Mouse (Mus musculus): ENCODE results near the gene Clec2g. TPM values are rescaled to one million over a fixed set of nuclear protein-coding genes. Genes with fewer than 3 reads are reported as not detected.

Gene Clec2g
- polyA plus RNA-seq, 1 experiment from 2014 or later = 0.17 TPM

- no peak for DNase-seq (ENCODE audit: low spot score)
These were observed 79.6 kb downstream of the Clec2g start for GRCm38 (mm10) chr6:129013762-129014276.

- no peak for DNase-seq (ENCODE audit: low spot score)
These were observed 80.2 kb downstream of the Clec2g start for GRCm38 (mm10) chr6:129014399-129014798.

DNA sequence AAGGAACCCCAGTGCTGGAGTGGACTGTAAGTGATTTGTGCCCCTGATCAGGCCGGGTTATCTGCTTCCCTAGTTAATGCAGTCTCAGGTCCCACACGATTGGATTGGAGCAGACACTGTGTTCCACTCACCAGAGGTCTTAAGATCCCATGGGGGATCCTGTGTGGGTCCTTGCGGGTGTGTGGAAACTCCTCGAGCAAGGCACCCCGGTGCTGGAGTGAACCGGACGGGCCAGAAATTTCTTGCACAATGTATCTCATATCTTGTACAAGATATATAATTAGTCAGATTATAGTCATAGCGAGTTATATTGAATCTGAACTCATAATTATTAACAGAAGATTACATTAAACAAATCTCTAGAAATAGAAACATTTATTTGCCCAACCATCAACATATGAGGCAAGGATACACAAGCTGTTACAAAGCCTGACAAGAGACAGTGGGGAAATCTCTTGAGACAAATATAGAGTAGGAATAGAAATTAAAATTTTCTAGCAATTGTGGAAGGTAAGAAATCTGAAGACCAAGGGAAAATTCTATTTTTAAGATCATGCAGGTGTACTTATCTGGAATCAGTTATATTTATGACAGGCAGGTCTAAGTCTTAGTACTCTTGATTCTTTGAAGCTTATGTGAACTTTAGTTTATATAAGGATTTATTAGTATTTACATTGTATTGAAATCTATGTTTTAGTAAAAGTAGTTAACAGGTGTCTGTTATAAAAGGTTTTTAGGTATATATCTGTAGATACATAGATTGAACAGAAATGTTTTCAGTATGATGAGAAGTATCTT, 93.5 kb downstream of the Clec2g start:
- no peak for DNase-seq (ENCODE audit: low spot score)

DNA sequence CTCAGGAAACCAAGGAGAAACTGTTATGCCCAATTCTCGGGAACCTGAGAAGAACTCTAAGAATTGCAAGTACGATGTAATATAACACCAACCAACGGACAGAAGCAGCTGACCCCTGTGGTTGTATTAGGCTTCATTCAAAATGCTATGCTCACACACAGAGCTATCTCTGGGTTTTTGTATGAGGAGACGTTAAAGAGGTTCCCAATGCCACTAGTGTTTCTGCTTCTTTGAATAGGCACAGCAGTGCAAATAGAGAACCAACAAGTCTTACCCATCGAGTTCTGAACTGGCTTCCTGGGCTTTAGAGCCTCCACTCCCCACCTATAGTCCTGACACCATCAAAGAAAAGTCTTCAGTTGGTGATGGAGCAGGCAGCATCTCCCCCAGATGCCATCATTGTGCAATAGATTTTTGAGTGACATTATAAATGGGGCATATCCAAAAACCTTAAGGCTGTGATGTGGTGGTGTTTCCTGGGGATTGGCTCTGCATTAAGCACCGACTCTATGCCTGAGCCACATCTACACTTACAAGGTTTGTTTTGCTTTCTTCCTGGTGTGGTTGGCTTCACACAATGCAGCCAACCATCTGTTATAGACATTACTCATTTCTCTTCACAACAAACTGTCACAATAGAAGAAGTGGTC, 96.1 kb downstream of the Clec2g start:
- peak; percentile 45 for DNase-seq (ENCODE audit: low spot score)

DNA sequence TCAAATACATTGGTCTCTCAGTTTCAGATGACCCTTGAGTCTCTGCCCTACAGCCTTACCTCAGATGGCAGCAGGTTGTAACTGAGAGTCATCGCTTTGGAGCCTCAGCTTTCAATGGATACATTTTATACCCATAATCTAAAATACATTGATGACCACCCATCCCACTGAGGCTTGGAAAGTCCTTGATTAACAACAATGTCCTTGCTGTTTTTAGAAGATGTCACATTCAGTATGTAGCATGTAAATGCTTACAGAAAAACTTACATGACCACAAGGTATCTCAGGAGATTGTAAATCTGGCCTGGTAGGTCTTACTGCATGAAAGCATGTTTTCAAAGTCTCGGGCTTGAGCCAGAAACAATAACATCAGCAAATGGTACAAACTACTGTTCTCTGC, 96.8 kb downstream of the Clec2g start:
- DNase-seq (ENCODE audit: low spot score) = no peak

DNA sequence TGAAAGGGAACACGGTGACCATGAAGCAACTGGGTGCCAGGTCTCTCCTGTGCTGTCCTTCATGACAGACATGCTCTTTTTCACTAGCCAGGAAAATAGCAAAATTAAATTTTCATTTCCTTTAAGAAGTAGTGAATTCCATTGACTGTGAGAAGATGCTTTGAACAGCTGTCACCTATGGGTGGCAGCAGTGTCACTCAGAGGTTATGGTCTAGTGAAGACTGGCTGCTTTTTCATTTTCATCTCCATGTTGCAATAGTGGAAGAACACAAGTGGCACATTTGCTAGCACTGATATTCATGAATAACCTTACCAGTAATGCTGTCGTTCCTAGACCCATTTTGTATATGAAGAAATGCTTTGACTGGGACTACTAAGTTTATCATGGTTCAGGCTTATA, 99.2 kb downstream of the Clec2g start:
- peak; percentile 70 for DNase-seq (ENCODE audit: low spot score)

Small RNA genes lying within 50 kb of the gene (microRNA-seq; reads per million reads assigned to microRNA genes)
- gene Gm27336 (ENCODE audit: borderline number of aligned reads) (not detected), gene Mir7649 (ENCODE audit: borderline number of aligned reads) (not detected)

Other genes starting within 250 kb of the Clec2g start
- not detected in 2 replicates for gene Klrb1, start 211.3 kb upstream of the Clec2g start, polyA plus RNA-seq (2015; fragmentation: Nextera tagmentation; extraction: Ambion mirVana)
- gene Klrb1c, start 145.2 kb upstream of the Clec2g start, polyA plus RNA-seq (2015; fragmentation: Nextera tagmentation; extraction: Ambion mirVana) = 1.5 and 1.6 TPM in 2 replicates
- 0.58 and 0.96 TPM in 2 replicates for gene Gm44511, start 108.1 kb upstream of the Clec2g start, polyA plus RNA-seq (2015; fragmentation: Nextera tagmentation; extraction: Ambion mirVana)
- 0.92 and 1.1 TPM in 2 replicates for gene Klrb1b, start 108.0 kb upstream of the Clec2g start, polyA plus RNA-seq (2015; fragmentation: Nextera tagmentation; extraction: Ambion mirVana)
- gene Clec2i, start 46.8 kb upstream of the Clec2g start, polyA plus RNA-seq (2015; fragmentation: Nextera tagmentation; extraction: Ambion mirVana) = 12.3 and 14.2 TPM in 2 replicates
- 48.3 and 50.0 TPM in 2 replicates for gene BC035044, start 43.3 kb upstream of the Clec2g start, polyA plus RNA-seq (2015; fragmentation: Nextera tagmentation; extraction: Ambion mirVana)
- 2.6 and 2.7 TPM in 2 replicates for gene Klrb1f, start 111.5 kb downstream of the Clec2g start, polyA plus RNA-seq (2015; fragmentation: Nextera tagmentation; extraction: Ambion mirVana)
- gene Clec2e, start 166.5 kb downstream of the Clec2g start, polyA plus RNA-seq (2015; fragmentation: Nextera tagmentation; extraction: Ambion mirVana) = 0.07 TPM in 1 of 2 replicates, not detected in the other
- gene Clec2d, start 246.2 kb downstream of the Clec2g start, polyA plus RNA-seq (2015; fragmentation: Nextera tagmentation; extraction: Ambion mirVana) = 2.9 and 3.1 TPM in 2 replicates